Mouse (Mus musculus) megakaryocyte-erythroid progenitor cell, adult 5-6 weeks (primary cell): ENCODE results near the gene Coro1c. TPM values are rescaled to one million over a fixed set of nuclear protein-coding genes. Genes with fewer than 3 reads are reported as not detected.

Source experiments
- ATAC-seq: replicated peaks from 2 replicates; pipeline ENCODE4 v1.8.0; 2016; ENCODE audit warnings: mild to moderate bottlenecking, inconsistent platforms; ENCODE audit not compliant: severe bottlenecking, poor library complexity, low FRiP score, low TSS enrichment
- total RNA-seq, 2 experiments: library from RNA; stranded (forward) in 1 of 2; stranded (reverse) in 1 of 2; fragments of 200-1000, 215-1000 nt in 1 of 2; fragments of >200 nt in 1 of 2; fragmentation: Nextera tagmentation in 1 of 2; gene quantifications; 2 replicates each; pipeline ENCODE4 v1.2.3; 2014 to 2017

Gene Coro1c
- total RNA-seq, 2 experiments from 2014 or later: 56.5 to 75.7 TPM

- peak; percentile 67 for ATAC-seq
Measured at GRCm38 (mm10) chr5:113930648-113931609, 22.4 kb upstream of the Coro1c start.

GRCm38 (mm10) chr5:113929950-113930647, 21.5 kb upstream of the Coro1c start:
- ATAC-seq: no peak

- ATAC-seq: no peak
Measured at GRCm38 (mm10) chr5:113929526-113929925, 21.0 kb upstream of the Coro1c start.

GRCm38 (mm10) chr5:113924608-113925007, 16.1 kb upstream of the Coro1c start:
- ATAC-seq: peak; percentile 85

- ATAC-seq: no peak
Measured at GRCm38 (mm10) chr5:113921310-113922166, 13.0 kb upstream of the Coro1c start.

- peak; percentile 56; the same call in 1 of the 2 replicates for ATAC-seq
Measured at GRCm38 (mm10) chr5:113919060-113919459, 10.5 kb upstream of the Coro1c start.

GRCm38 (mm10) chr5:113918654-113919053, 10.1 kb upstream of the Coro1c start:
- ATAC-seq: 0 out of 2 replicates have a peak, but pooled peaks have one; percentile 15

GRCm38 (mm10) chr5:113910705-113911104, 2.1 kb upstream of the Coro1c start:
- no peak for ATAC-seq

GRCm38 (mm10) chr5:113910065-113910701, 1.6 kb upstream of the Coro1c start:
- ATAC-seq: no peak

- ATAC-seq: peak; percentile 72
Measured at GRCm38 (mm10) chr5:113907786-113908567, 581 bp downstream of the Coro1c start.

GRCm38 (mm10) chr5:113906958-113907735, 1.4 kb downstream of the Coro1c start:
- ATAC-seq: no peak

GRCm38 (mm10) chr5:113904987-113905386, 3.6 kb downstream of the Coro1c start:
- ATAC-seq: no peak

- no peak for ATAC-seq
Measured at GRCm38 (mm10) chr5:113902983-113903382, 5.6 kb downstream of the Coro1c start.

- ATAC-seq: peak; percentile 93
Measured at GRCm38 (mm10) chr5:113902017-113902416, 6.5 kb downstream of the Coro1c start.

GRCm38 (mm10) chr5:113901074-113901571, 7.4 kb downstream of the Coro1c start:
- ATAC-seq: no peak

- ATAC-seq: peak; percentile 58
Measured at GRCm38 (mm10) chr5:113899543-113899942, 9.0 kb downstream of the Coro1c start.

GRCm38 (mm10) chr5:113892005-113892404, 16.6 kb downstream of the Coro1c start:
- ATAC-seq: no peak
